Mouse (Mus musculus) left cerebral cortex, adult 11 months (tissue): ENCODE measurements around the gene Dach1.

ENCODE experiments used
- DNase-seq: peaks from one replicate; pipeline ENCODE4 v3.0.0; 2022; ENCODE audit warnings: low spot score

Gene Dach1

DNA sequence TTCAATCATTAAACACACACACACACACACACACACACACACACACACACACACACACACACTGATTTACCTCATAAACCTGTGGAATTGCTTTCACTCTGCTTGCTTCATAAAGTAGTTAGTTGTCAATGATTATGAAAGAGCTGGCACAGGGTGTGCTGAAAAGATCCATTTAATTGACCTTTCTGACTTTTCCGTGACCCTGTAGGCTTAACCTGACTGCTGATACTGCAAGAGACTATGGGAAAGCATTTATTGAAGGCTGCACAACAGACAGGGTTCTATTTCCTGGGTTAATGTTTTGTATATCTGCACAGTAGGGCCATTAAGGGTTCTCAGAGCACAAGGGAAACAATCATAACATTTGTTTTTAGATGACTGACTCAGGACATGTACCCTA lies 321.9 kb downstream of the Dach1 start:
- no peak for DNase-seq

DNA sequence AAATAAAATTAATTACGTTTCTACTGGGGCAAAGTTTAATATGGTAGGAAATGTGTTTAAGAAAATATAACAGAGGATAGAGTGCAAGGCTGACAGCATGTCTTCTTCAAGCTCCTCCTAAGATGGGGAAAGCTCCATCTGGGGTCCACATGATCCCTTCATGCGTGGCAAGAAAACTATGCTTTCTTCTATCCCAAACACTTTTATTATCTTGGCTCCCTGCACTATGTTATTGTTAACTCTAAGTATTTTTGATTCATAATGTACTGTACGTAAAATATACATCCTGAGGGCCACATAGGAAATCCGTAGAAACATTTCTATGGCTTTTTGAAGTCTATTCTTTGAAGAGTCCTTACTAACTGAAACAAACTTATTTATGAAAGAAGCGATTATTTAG lies 330.3 kb downstream of the Dach1 start:
- DNase-seq, result no peak

DNA sequence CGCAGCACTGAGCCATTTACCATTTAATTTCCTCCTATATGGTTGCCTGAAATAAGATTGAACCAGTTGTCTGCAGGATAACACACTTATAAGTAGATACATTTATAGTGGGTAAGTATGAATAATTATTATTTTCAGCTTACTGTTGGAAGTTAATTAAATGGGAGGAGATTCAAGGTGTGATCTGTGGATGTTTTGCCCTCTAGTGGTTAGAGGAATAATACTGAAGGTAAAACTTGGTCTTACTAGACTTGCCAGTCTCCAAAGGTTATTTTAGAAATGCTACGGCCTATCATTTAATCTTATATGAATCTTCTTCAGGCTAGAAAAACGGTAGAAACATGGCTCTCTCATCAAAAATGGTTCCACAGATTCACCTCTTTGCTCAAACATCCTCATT lies 339.7 kb downstream of the Dach1 start:
- no peak for DNase-seq

DNA sequence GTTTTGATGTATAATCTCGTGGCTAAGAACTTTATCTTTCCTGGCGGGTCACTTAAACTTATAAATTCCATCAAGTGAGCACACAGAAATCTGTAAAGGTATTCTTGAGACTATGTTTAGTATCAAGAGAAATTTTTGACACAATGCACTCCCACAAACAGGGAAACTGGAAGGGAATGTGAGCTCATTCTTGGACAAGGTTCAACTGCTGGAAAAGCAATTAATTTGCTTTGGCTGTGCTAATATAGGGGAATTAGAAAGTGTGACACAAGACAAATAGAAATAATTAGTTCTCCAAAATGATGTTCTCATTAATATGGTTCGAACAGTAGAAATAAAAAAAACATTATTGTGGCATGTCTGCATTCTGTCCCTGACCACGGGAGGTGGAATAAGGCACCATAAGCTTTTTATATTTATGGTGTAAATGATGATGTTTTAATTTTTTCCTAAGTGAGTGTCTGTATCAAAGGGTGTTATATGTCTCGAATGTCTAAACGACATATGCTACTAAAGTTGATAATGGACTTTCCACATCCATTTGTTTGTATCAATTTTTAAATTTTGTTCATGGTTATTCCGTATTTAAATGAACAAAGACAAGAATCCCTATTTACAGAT lies 354.9 kb downstream of the Dach1 start:
- no peak for DNase-seq

DNA sequence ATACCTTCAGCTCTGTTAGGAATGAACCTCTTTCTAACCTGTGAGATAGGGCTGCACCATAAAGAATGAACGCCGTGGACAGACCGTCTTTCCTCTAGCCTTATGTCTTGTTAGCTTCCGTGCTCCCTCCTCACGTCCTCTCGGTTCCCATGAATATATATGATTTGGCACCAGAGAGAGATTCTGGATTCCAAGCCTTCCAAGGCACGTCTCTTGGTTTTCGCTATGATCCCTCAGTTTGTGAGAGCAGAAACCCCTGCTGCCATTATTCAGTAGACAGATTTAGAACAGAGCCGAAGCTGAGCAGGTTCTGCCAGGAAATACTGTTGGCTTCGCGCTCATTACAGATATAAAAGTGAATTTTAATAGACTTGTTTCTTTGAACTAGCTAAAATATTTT lies 356.0 kb downstream of the Dach1 start:
- DNase-seq, result no peak

DNA sequence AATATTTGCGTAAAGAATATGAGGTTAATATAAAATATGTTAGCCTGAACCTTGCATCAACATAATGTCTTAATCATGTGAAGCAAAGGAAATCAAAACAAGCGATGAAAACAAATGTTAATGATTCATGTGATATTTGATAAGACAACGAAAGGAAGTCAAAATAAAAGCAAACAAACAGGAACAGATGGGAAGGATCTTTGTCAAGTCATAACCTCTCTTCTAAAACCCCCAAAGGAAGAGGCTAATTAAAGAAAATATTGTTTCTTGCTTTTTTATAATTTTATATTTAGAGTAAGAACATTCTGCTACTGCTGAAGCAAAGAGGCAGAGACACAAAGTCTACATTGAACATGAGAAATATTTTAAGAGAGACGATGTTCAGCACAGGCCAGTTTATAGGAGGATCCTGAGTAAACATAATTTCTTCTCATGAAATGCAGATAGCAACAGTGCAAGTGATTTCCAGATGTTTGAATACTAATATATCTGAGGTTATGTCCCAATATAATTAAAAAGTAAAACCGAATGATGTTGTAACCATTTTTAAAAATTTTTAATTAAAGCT lies 374.1 kb downstream of the Dach1 start:
- no peak for DNase-seq

DNA sequence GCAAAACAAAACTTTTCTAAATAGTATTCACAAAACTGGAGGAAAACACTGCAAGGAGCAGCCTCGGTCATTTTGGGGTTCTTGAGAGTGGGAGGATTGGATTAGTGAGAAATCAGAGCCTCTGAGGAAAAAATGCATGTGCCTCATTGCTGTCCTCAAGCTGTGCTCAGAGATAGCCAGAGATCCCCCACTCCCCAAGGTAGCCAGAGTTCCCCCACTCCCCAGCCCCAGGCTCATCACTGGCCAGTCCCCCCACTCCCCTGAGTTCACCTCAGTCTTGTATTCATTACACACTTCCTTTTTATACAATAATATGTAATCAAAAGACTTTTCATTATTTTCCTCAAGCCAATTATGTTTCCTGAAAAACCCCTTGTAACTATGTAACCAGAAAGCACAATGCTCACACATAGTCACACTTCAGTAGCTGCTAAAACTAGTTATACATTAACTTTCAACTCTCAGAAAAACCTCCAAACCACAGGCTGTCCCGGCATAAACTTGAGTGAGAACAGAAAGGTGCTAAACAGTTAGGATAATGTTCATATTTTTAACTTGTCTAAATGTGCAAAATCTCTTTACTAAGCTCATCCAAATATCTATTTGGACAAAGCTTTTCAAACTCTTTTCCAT lies 395.3 kb downstream of the Dach1 start:
- no peak for DNase-seq

DNA sequence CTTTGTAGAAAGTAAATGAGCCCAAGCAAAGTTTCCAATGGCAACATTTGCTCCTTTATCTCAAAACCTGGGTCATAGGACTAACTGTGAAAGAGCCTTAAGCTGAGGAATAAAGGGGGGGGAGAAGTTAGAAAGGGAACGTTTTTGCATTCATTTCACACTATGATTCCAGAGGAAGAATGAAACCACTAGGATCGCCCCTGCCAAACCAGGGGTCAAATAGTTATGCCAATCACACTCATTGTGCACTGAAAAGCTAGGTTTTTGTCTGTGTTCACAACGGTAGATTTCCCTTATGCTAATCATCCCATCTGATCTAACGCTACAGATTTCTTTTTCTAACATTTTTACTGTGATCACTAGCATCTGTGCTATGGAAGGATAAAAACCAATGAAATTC lies 415.2 kb downstream of the Dach1 start:
- DNase-seq, result no peak

DNA sequence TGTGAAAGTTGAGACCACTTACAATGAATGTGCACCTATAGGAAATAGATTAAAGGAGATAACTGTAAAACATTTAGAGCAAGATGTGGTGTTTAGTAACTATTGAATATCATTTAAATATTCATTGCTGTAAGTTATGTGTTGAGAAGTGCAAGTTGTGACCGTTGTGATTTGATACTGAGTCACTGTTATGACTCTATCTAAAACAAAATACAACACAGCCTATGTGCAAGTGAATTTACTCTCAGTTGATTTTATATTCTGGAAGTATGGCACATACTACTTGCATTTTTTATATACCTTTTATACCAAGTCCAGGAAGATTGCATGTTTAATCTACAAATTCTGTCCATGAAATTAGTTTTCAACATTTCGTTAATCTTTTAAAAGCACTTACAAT lies 415.6 kb downstream of the Dach1 start:
- DNase-seq, result no peak

DNA sequence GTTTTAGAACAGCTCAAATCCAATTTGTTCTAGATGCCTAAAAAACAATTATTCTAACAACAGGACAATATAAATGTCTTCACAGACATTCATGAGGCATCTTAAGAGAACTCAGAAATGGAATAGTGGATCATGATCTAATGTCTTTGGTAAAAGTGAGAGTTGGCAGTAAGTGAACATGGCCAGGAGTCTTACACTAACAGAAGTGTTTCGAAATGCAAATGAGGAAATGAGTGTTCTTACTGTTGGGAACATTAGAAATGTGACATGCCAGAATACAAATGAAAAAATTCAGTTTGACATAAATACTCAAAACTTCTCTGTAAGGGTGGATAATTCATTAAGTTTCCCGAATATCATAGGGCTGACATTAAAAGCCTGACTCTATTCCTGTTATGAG lies 426.3 kb downstream of the Dach1 start:
- no peak for DNase-seq

DNA sequence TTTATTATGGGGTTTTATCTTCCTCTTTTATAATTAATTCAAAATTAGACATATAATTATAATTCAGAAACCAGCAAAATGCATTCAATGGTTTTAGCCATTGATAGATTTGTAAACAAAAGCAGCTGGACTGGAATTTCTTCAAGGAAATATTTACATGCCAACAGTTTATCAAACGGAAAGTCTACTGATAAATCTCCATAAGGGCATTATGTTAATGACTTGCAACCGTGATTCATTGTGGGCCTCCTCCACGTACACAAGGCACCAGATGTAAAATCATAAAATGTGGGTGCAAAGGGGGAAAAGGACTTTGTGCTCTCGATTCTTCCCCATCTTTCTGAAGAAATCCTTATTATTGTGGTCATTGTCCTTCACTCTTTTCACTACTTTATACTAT lies 426.8 kb downstream of the Dach1 start:
- no peak for DNase-seq
